Mouse (Mus musculus) left cerebral cortex, adult 11 months (tissue): ENCODE data around the gene AF366264.
"Not testable (repeated sequence)": the region's sequence is repeated elsewhere in the genome, so short reads cannot be mapped to it uniquely, and the experiment has no call there.

Experiments used
- DNase-seq: peaks from one replicate; pipeline ENCODE4 v3.0.0; 2022; ENCODE audit warnings: low spot score

AF366264 gene

GRCm38 (mm10) chr8:13838289-13838688 is at the start of gene AF366264:
Gene AF366264, minus strand, starts transcription at chr8:13838389.
- DNase-seq, result not testable (repeated sequence)

GRCm38 (mm10) chr8:13843286-13843685 is 5.1 kb upstream of the AF366264 start:
- not testable (repeated sequence) for DNase-seq

DNA sequence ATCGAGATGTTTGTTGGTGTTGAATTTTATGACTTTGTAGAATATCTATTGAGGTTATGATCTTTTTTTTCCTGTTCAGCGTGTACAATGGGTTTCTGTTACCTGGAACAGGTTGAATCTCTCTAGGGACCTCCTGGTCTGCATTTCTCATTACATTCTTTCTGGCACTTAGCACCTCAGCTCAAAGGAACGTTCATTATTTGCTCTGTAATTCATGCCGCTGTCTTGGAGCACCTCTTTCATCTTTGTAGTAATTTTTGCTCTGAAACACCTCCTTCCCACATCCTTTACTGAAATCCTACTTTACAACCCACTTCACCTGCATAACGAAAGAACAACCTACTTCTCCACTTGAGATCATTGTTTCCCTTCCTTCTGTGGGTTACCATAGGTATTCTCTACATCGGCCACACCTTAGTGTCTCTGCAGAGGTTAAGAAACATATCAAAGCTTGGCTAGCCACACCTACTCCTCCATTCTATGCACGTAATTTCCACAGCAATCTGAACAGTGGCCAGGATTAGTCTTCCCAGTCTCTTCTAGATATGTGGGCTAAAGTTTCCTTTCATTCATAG is 9.5 kb downstream of the AF366264 start:
- DNase-seq, result no peak

DNA sequence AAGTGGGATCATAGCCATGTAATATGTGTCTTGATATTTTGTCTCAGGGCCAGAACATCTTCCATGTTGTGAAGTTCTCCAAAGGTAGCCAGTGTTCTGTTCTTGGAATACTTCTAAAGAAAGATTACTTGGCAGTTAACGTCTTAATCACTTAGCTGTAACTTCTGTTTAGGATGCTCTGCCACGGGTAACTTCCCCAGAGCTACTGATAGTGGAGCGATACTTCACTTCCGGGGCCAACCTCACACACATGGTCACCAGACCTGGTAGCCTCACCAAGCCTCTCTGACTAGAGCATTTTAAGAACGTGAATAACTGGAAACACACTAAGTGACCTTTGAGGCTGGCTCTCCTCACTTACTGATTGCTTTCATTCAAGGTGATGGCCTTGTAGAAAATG is 38.6 kb downstream of the AF366264 start:
- DNase-seq, result no peak

GRCm38 (mm10) chr8:13797676-13798075 is 40.5 kb downstream of the AF366264 start:
- no peak for DNase-seq

DNA sequence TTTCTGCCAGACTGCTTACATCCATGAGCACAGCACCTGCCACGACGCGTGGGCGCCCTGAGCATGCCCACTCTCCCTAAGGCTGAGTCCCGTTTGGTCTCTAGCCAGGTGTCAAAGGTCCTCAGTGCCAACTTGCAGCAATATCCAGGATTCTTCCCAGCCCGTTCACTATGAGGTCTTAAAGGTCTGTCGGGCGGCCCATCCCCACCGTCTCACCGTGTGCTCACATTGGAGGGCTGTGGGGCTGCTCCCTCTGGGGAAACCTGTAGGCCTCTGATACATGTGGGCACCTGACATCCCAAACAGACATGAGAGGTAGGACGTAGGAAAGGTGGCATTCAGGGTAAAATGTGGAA is 44.5 kb downstream of the AF366264 start:
- DNase-seq, result no peak

DNA sequence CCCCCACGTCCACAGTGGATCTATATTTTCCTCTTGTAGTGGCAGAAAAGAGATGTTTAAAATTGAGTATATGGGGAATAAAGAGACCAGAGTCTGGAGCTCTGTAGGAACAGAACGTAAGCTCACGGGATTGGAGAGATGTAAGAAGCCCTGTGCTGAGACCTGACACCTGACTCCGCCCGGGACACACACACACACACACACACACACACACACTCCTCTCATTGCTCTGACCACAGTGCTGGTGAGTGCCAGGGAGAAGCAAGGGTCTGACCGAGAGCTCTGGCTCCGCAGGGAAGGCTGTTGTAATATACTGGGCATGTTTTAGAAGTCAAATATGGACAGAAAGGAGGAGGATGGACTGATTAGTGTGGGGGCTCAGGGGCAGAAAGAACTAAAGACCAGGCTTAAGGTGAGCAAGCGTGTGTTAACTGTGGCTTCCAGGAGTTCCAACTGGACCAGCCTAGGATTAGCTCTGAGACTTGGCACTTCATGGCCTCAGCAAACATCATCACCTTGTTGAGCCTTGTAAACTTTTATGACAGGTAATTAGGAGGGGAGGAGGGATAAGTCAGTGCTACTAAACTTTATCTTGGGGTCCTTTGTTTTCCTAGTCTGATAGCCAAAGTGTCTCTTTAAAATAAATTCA is 45.0 kb downstream of the AF366264 start:
- no peak for DNase-seq

GRCm38 (mm10) chr8:13789606-13790005 is 48.6 kb downstream of the AF366264 start:
- DNase-seq, result no peak

DNA sequence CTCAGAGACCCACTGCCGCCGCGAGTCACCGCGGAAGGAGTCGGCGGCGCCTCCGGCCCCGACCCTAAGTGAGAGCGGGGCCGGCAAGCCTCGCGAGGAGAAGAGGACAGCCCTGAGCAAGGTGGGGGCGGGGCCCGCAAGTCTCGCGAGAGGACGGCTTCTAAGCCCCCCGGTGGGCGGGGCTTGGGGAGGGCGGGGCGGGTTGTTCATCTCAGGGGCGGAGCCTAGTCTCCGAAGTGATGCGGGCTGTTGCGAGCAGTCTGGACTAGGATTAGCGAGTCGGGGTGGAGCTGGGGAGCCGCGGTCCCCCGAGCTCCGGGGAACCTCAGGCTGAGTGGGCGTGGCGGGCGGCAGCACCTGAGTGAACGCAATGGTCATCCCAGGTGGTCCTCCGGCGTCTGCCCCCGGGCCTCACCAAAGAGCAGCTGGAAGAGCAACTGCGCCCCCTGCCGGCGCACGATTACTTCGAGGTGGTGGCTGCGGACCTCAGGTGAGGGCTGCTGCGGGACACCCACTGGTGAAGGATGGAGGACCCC is 52.4 kb downstream of the AF366264 start:
- DNase-seq, result peak; percentile 89

DNA sequence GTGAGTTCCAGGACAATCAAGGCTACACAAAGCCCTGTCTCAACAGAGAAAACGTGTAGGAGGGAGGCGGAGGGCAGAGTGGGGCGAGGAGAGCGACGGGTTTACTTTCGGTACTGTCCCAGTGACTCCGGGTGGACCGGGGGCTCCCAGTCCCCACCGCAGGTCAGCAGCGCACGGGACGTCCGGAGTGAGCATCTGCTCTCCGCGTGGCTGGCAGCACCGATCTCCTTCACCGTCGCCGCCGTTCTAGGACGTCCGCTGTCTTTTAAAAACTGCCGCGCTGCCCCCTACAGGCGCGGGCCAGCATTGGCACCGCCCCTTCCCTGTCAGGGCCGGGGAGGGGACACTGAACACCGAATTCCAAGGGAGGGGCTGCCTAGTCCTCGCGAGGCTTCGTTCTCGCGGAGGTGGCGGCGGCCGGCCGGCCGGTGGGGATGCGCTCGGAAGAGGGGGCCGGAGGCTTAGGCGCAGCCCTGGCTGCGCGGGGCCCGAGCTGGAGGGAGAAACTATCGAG is 52.9 kb downstream of the AF366264 start, which contains the start of gene Upf3a:
TSS of gene Upf3a (plus strand) at position 366 of the 514 bp plus-strand sequence.
- peak; percentile 85 for DNase-seq
